Mouse (Mus musculus) small intestine, adult 2 months (tissue): ENCODE results near the gene Tmcc3. TPM values are rescaled to one million over a fixed set of nuclear protein-coding genes. Genes with fewer than 3 reads are reported as not detected.

Experiments used
- H3K27ac ChIP-seq: fragments of 200-500 bp; 2 replicates; pipeline ENCODE4 v1.5.1; 2012; ENCODE audit warnings: low read depth, low read length, control low read depth, inconsistent platforms; ENCODE audit not compliant: insufficient read depth
- H3K27me3 ChIP-seq: fragments of 200-500 bp; 2 replicates; pipeline ENCODE4 v1.6.1; 2012; ENCODE audit warnings: mild to moderate bottlenecking, moderate library complexity, low read length, inconsistent platforms; ENCODE audit not compliant: control insufficient read depth, insufficient read depth
- H3K36me3 ChIP-seq: fragments of 200-500 bp; 2 replicates; pipeline ENCODE4 v1.6.1; 2012; ENCODE audit warnings: mild to moderate bottlenecking, low read length, control low read depth, inconsistent platforms; ENCODE audit not compliant: control insufficient read depth, insufficient read depth
- H3K4me1 ChIP-seq: fragments of 200-500 bp; 2 replicates; pipeline ENCODE4 v1.6.1; 2012; ENCODE audit warnings: low read length, inconsistent platforms, mixed read lengths; ENCODE audit not compliant: control insufficient read depth, insufficient read depth, insufficient read length
- H3K4me3 ChIP-seq: fragments of 200-500 bp; 2 replicates; pipeline ENCODE4 v1.5.1; 2012; ENCODE audit warnings: low read depth, mild to moderate bottlenecking, control low read depth, inconsistent platforms, low read length, moderate library complexity
- CTCF ChIP-seq: fragments of 200-500 bp; IDR thresholded peaks from 2 replicates; pipeline ENCODE4 v1.5.1; 2012; ENCODE audit warnings: low read depth, mild to moderate bottlenecking, control low read depth, inconsistent platforms, low read length, moderate library complexity, mixed read lengths; ENCODE audit not compliant: insufficient replicate concordance, insufficient read length; ENCODE audit errors: extremely low read depth
- POLR2A ChIP-seq: fragments of 200-500 bp; IDR thresholded peaks from 2 replicates; pipeline ENCODE4 v1.6.1; 2012; ENCODE audit warnings: low read depth, mild to moderate bottlenecking, control low read depth, inconsistent platforms, low read length, moderate library complexity
- WGBS: fragments of 180-500 bp; shearing (Covaris S2); methylation state at CpG from one replicate; pipeline ENCODE4 v1.1.7; 2018; 5-methylcytosine and 5-hydroxymethylcytosine counted together
- polyA plus RNA-seq: library from polyadenylated mRNA; depleted of rRNA; stranded (reverse); fragments of >200 nt; gene quantifications from 2 replicates; pipeline ENCODE4 v1.2.3, GENCODE M21; 2012

The Tmcc3 gene
- polyA plus RNA-seq, 1 experiment, result 38.7 TPM

GRCm38 (mm10) chr10:94619586-94619985, 307.8 kb downstream of the Tmcc3 start:
- TF ChIP-seq CTCF (no peak), POLR2A (no peak)
- WGBS, result 83% methylated on average over 5 of the region's 5 CpGs

GRCm38 (mm10) chr10:94620561-94620960, 308.8 kb downstream of the Tmcc3 start:
- Histone ChIP-seq H3K4me1 (no peaks in the 10 kb centered on the region), H3K4me3 (no peak overlapping the region), H3K27me3 (peaks cover 6% of the 10 kb centered on the region; the same call in 1 of the 2 replicates), H3K27ac (no peak overlapping the region), H3K36me3 (no peaks in the 10 kb centered on the region)
- 71% methylated on average over 6 of the region's 6 CpGs for WGBS
- no peak for TF ChIP-seq CTCF
- TF ChIP-seq POLR2A, result no peak

More at GRCm38 (mm10) chr10:94619586-94619985, 307.8 kb downstream of the Tmcc3 start:
- Histone ChIP-seq H3K27me3 (peaks cover 6% of the 10 kb centered on the region; the same call in 1 of the 2 replicates), H3K4me1 (no peaks in the 10 kb centered on the region), H3K36me3 (no peaks in the 10 kb centered on the region), H3K27ac (no peak overlapping the region), H3K4me3 (no peak overlapping the region)

GRCm38 (mm10) chr10:94621420-94622225, 309.9 kb downstream of the Tmcc3 start:
- H3K27ac ChIP-seq, result no peak overlapping the region
- TF ChIP-seq CTCF, result no peak
- no peak for TF ChIP-seq POLR2A
- no peaks in the 10 kb centered on the region for H3K36me3 ChIP-seq
- 13% methylated on average over 13 of the region's 13 CpGs for WGBS
- peaks cover 6% of the 10 kb centered on the region; the same call in 1 of the 2 replicates for H3K27me3 ChIP-seq
- no peaks in the 10 kb centered on the region for H3K4me1 ChIP-seq
- H3K4me3 ChIP-seq, result no peak overlapping the region

- WGBS, result 47% methylated on average over 5 of the region's 5 CpGs
- Histone ChIP-seq H3K27ac (no peak overlapping the region), H3K27me3 (peaks cover 6% of the 10 kb centered on the region; the same call in 1 of the 2 replicates), H3K36me3 (no peaks in the 10 kb centered on the region), H3K4me3 (no peak overlapping the region), H3K4me1 (no peaks in the 10 kb centered on the region)
- TF ChIP-seq POLR2A (no peak), CTCF (no peak)
These were observed 310.5 kb downstream of the Tmcc3 start for GRCm38 (mm10) chr10:94622281-94622680.

- Histone ChIP-seq H3K27ac (no peak overlapping the region), H3K36me3 (no peaks in the 10 kb centered on the region), H3K27me3 (peaks cover 6% of the 10 kb centered on the region; the same call in 1 of the 2 replicates), H3K4me1 (no peaks in the 10 kb centered on the region), H3K4me3 (no peak overlapping the region)
- TF ChIP-seq POLR2A (no peak), CTCF (no peak)
- WGBS, result 44% methylated on average over 9 of the region's 9 CpGs
These were observed 311.1 kb downstream of the Tmcc3 start for GRCm38 (mm10) chr10:94622828-94623227.

- TF ChIP-seq CTCF (peak; percentile 94), POLR2A (no peak)
- 19% methylated on average over 10 of the region's 10 CpGs for WGBS
These were observed 311.9 kb downstream of the Tmcc3 start for GRCm38 (mm10) chr10:94623617-94624016.

GRCm38 (mm10) chr10:94625036-94625435, 313.3 kb downstream of the Tmcc3 start:
- Histone ChIP-seq H3K36me3 (no peaks in the 10 kb centered on the region), H3K27ac (no peak overlapping the region), H3K4me3 (no peak overlapping the region), H3K4me1 (no peaks in the 10 kb centered on the region), H3K27me3 (peaks cover 6% of the 10 kb centered on the region; the same call in 1 of the 2 replicates)
- TF ChIP-seq CTCF, result no peak
- WGBS, result 82% methylated on average over 9 of the region's 9 CpGs

More at GRCm38 (mm10) chr10:94623617-94624016, 311.9 kb downstream of the Tmcc3 start:
- no peak overlapping the region for H3K4me3 ChIP-seq
- peaks cover 6% of the 10 kb centered on the region; the same call in 1 of the 2 replicates for H3K27me3 ChIP-seq
- H3K36me3 ChIP-seq, result no peaks in the 10 kb centered on the region
- no peak overlapping the region for H3K27ac ChIP-seq
- no peaks in the 10 kb centered on the region for H3K4me1 ChIP-seq
